Mouse (Mus musculus) splenic B cell, adult 2 months (primary cell): Measurements from ENCODE around the gene Gm28042.

Experiments used
- DNase-seq: peaks from one replicate; pipeline ENCODE4 v3.0.0-alpha.2; 2011; ENCODE audit warnings: low read depth, low spot score
- H3K27me3 ChIP-seq: 2 replicates; pipeline ENCODE4 v1.6.1; 2012; ENCODE audit warnings: mild to moderate bottlenecking, low read length, moderate library complexity, mixed read lengths; ENCODE audit not compliant: control insufficient read depth, poor library complexity, insufficient read depth, severe bottlenecking
- H3K36me3 ChIP-seq: 2 replicates; pipeline ENCODE4 v1.6.1; 2012; ENCODE audit warnings: mild to moderate bottlenecking, low read length, moderate library complexity, mixed read lengths; ENCODE audit not compliant: control insufficient read depth, poor library complexity, insufficient read depth, severe bottlenecking

Gm28042 gene

GRCm38 (mm10) chr2:120060190-120060589 lies 32.9 kb downstream of the Gm28042 start:
- DNase-seq: no peak
- Histone ChIP-seq H3K27me3 (no peaks in the 10 kb centered on the region), H3K36me3 (no peaks in the 10 kb centered on the region)

- Histone ChIP-seq H3K27me3 (no peaks in the 10 kb centered on the region), H3K36me3 (no peaks in the 10 kb centered on the region)
- DNase-seq: no peak
Observed at GRCm38 (mm10) chr2:120060651-120061050, 33.4 kb downstream of the Gm28042 start.

GRCm38 (mm10) chr2:120062248-120062647 lies 35.0 kb downstream of the Gm28042 start:
- Histone ChIP-seq H3K36me3 (no peaks in the 10 kb centered on the region), H3K27me3 (no peaks in the 10 kb centered on the region)
- DNase-seq: no peak

- no peaks in the 10 kb centered on the region for H3K27me3 ChIP-seq
- H3K36me3 ChIP-seq: no peaks in the 10 kb centered on the region
- DNase-seq: no peak
Observed at GRCm38 (mm10) chr2:120064639-120065038, 37.3 kb downstream of the Gm28042 start.

GRCm38 (mm10) chr2:120065243-120065642 lies 38.0 kb downstream of the Gm28042 start:
- no peak for DNase-seq
- Histone ChIP-seq H3K36me3 (no peaks in the 10 kb centered on the region), H3K27me3 (no peaks in the 10 kb centered on the region)

GRCm38 (mm10) chr2:120066224-120066623 lies 38.9 kb downstream of the Gm28042 start:
- H3K36me3 ChIP-seq: no peaks in the 10 kb centered on the region
- no peaks in the 10 kb centered on the region for H3K27me3 ChIP-seq
- no peak for DNase-seq

- Histone ChIP-seq H3K27me3 (no peaks in the 10 kb centered on the region), H3K36me3 (no peaks in the 10 kb centered on the region)
- DNase-seq: peak; percentile 31
Observed at GRCm38 (mm10) chr2:120068555-120069465, 41.5 kb downstream of the Gm28042 start.

- DNase-seq: no peak
- no peaks in the 10 kb centered on the region for H3K36me3 ChIP-seq
- H3K27me3 ChIP-seq: no peaks in the 10 kb centered on the region
Observed at GRCm38 (mm10) chr2:120069466-120069990, 42.2 kb downstream of the Gm28042 start.

GRCm38 (mm10) chr2:120074096-120074495 lies 46.8 kb downstream of the Gm28042 start:
- no peaks in the 10 kb centered on the region for H3K27me3 ChIP-seq
- no peak for DNase-seq
- no peaks in the 10 kb centered on the region for H3K36me3 ChIP-seq

- peak; percentile 48 for DNase-seq
- no peaks in the 10 kb centered on the region for H3K36me3 ChIP-seq
Observed at GRCm38 (mm10) chr2:120076076-120076705, 48.9 kb downstream of the Gm28042 start.

GRCm38 (mm10) chr2:120082416-120082815 lies 55.1 kb downstream of the Gm28042 start:
- peak; percentile 13 for DNase-seq
- H3K36me3 ChIP-seq: no peaks in the 10 kb centered on the region
- no peaks in the 10 kb centered on the region for H3K27me3 ChIP-seq

More at GRCm38 (mm10) chr2:120076076-120076705, 48.9 kb downstream of the Gm28042 start:
- H3K27me3 ChIP-seq: no peaks in the 10 kb centered on the region

GRCm38 (mm10) chr2:120084593-120085361 lies 57.5 kb downstream of the Gm28042 start:
- DNase-seq: peak; percentile 59
- Histone ChIP-seq H3K36me3 (no peaks in the 10 kb centered on the region; the same call in 1 of the 2 replicates), H3K27me3 (no peaks in the 10 kb centered on the region)

GRCm38 (mm10) chr2:120086038-120086437 lies 58.7 kb downstream of the Gm28042 start:
- peaks cover 3% of the 10 kb centered on the region for H3K36me3 ChIP-seq
- DNase-seq: no peak
- no peaks in the 10 kb centered on the region for H3K27me3 ChIP-seq

- Histone ChIP-seq H3K36me3 (peaks cover 7% of the 10 kb centered on the region), H3K27me3 (no peaks in the 10 kb centered on the region)
- no peak for DNase-seq
Observed at GRCm38 (mm10) chr2:120087391-120087790, 60.1 kb downstream of the Gm28042 start.
